Mouse (Mus musculus): Measurements from ENCODE around the gene BC034090.

GRCm38 (mm10) chr1:155205822-155206660, 38.2 kb downstream of the BC034090 start:
- TF ChIP-seq POLR2A (IDR thresholded peaks at IDR 0.05; ENCODE audit: borderline replicate concordance, extremely low read depth, low read depth, low read length) (no peak), CTCF (IDR thresholded peaks at IDR 0.05; ENCODE audit: insufficient read depth, low read length) (no peak)

Data from lung, adult 2 months (tissue).